Mouse (Mus musculus) thymus, adult 2 months (tissue): ENCODE data around the gene Bnipl. TPM values are rescaled to one million over a fixed set of nuclear protein-coding genes. Genes with fewer than 3 reads are reported as not detected.
A peak's percentile ranks its signal among the peaks of the same experiment; 100 is the strongest.

Experiments
- DNase-seq: peaks from one replicate; pipeline ENCODE4 v3.0.0; 2021
- H3K27ac ChIP-seq: fragments of 200-500 bp; 2 replicates; pipeline ENCODE4 v1.5.1; 2012; ENCODE audit warnings: low read length, control low read depth; ENCODE audit not compliant: control insufficient read depth, insufficient read depth
- H3K27me3 ChIP-seq: fragments of 200-500 bp; 2 replicates; pipeline ENCODE4 v1.6.1; 2012; ENCODE audit warnings: mild to moderate bottlenecking, low read length, moderate library complexity, mixed read lengths; ENCODE audit not compliant: control insufficient read depth, insufficient read depth
- H3K36me3 ChIP-seq: fragments of 200-500 bp; 2 replicates; pipeline ENCODE4 v1.6.1; 2012; ENCODE audit warnings: mild to moderate bottlenecking, low read length, moderate library complexity; ENCODE audit not compliant: control insufficient read depth, insufficient read depth
- H3K4me1 ChIP-seq: fragments of 200-500 bp; replicated peaks from 2 replicates; pipeline ENCODE4 v1.6.1; 2012; ENCODE audit warnings: low read length; ENCODE audit not compliant: control insufficient read depth, insufficient read depth
- H3K4me3 ChIP-seq: fragments of 200-500 bp; 2 replicates; pipeline ENCODE4 v1.5.1; 2012; ENCODE audit warnings: mild to moderate bottlenecking, low read length, control low read depth, moderate library complexity; ENCODE audit not compliant: control insufficient read depth, insufficient read depth
- CTCF ChIP-seq: fragments of 200-500 bp; IDR thresholded peaks from 2 replicates; pipeline ENCODE4 v1.5.1; 2012; ENCODE audit warnings: mild to moderate bottlenecking, control low read depth, low read length, moderate library complexity, borderline replicate concordance; ENCODE audit not compliant: control insufficient read depth, poor library complexity, insufficient read depth; ENCODE audit errors: extremely low read depth
- POLR2A ChIP-seq: fragments of 200-500 bp; IDR thresholded peaks from 2 replicates; pipeline ENCODE4 v1.6.1; 2012; ENCODE audit warnings: mild to moderate bottlenecking, low read length, control low read depth, moderate library complexity; ENCODE audit not compliant: control insufficient read depth, poor library complexity, insufficient read depth; ENCODE audit errors: extremely low read depth
- WGBS: fragments of 180-500 bp; shearing (Covaris S2); methylation state at CpG from one replicate; pipeline ENCODE4 v1.1.7; 2018; 5-methylcytosine and 5-hydroxymethylcytosine counted together
- polyA plus RNA-seq: library from polyadenylated mRNA; depleted of rRNA; stranded (reverse); fragments of >200 nt; gene quantifications from 2 replicates; pipeline ENCODE4 v1.2.3, GENCODE M21; 2012

The Bnipl gene
- polyA plus RNA-seq, 1 experiment, result 1.6 TPM

GRCm38 (mm10) chr3:95285390-95285789 is 34.4 kb upstream of the Bnipl start:
- H3K4me1 ChIP-seq, result peaks cover 16% of the 10 kb centered on the region
- H3K36me3 ChIP-seq, result peaks cover 5% of the 10 kb centered on the region; the same call in 1 of the 2 replicates
- DNase-seq, result no peak
- H3K27me3 ChIP-seq, result no peaks in the 10 kb centered on the region
- no peak overlapping the region for H3K4me3 ChIP-seq
- H3K27ac ChIP-seq, result no peak overlapping the region
- 97% methylated on average over 5 of the region's 5 CpGs for WGBS
- no peak for TF ChIP-seq CTCF
- no peak for TF ChIP-seq POLR2A

GRCm38 (mm10) chr3:95284501-95285281 is 33.7 kb upstream of the Bnipl start:
- DNase-seq, result no peak
- Histone ChIP-seq H3K36me3 (peaks cover 5% of the 10 kb centered on the region; the same call in 1 of the 2 replicates), H3K27me3 (no peaks in the 10 kb centered on the region), H3K4me1 (peaks cover 16% of the 10 kb centered on the region), H3K4me3 (no peak overlapping the region), H3K27ac (no peak overlapping the region)
- no peak for TF ChIP-seq POLR2A
- TF ChIP-seq CTCF, result no peak
- WGBS, result 94% methylated on average over 12 of the region's 12 CpGs

GRCm38 (mm10) chr3:95284062-95284461 is 33.1 kb upstream of the Bnipl start:
- WGBS, result 57% methylated on average over 1 of the region's 1 CpGs
- TF ChIP-seq POLR2A (no peak), CTCF (no peak)
- no peaks in the 10 kb centered on the region for H3K27me3 ChIP-seq
- H3K4me3 ChIP-seq, result no peak overlapping the region
- H3K27ac ChIP-seq, result no peak overlapping the region
- H3K36me3 ChIP-seq, result peaks cover 5% of the 10 kb centered on the region; the same call in 1 of the 2 replicates
- peaks cover 16% of the 10 kb centered on the region for H3K4me1 ChIP-seq
- DNase-seq, result no peak

- WGBS, result 4% methylated on average over 7 of the region's 7 CpGs
- peaks cover 16% of the 10 kb centered on the region for H3K4me1 ChIP-seq
These were observed 32.6 kb upstream of the Bnipl start for GRCm38 (mm10) chr3:95283589-95283941.

GRCm38 (mm10) chr3:95282865-95283588 is 32.0 kb upstream of the Bnipl start:
- Histone ChIP-seq H3K4me3 (peak overlapping the region; percentile 77), H3K27me3 (no peaks in the 10 kb centered on the region), H3K36me3 (peaks cover 1% of the 10 kb centered on the region; the same call in 1 of the 2 replicates), H3K27ac (peak overlapping the region; percentile 93), H3K4me1 (peaks cover 16% of the 10 kb centered on the region)
- peak; percentile 42; the same call in 1 of the 2 replicates for TF ChIP-seq POLR2A
- TF ChIP-seq CTCF, result peak; percentile 20; the same call in 1 of the 2 replicates
- under 1% methylated on average over 51 of the region's 51 CpGs for WGBS
- peak; percentile 56 for DNase-seq

More at GRCm38 (mm10) chr3:95283589-95283941, 32.6 kb upstream of the Bnipl start:
- Histone ChIP-seq H3K27me3 (no peaks in the 10 kb centered on the region), H3K4me3 (peak overlapping the region; percentile 77), H3K27ac (peak overlapping the region; percentile 93; the same call in 1 of the 2 replicates), H3K36me3 (peaks cover 5% of the 10 kb centered on the region; the same call in 1 of the 2 replicates)
- no peak for DNase-seq
- TF ChIP-seq POLR2A (no peak), CTCF (no peak)

GRCm38 (mm10) chr3:95282381-95282864 is 31.4 kb upstream of the Bnipl start:
- Histone ChIP-seq H3K36me3 (no peaks in the 10 kb centered on the region), H3K4me3 (peak overlapping the region; percentile 77), H3K27ac (peak overlapping the region; percentile 93), H3K27me3 (no peaks in the 10 kb centered on the region), H3K4me1 (peaks cover 16% of the 10 kb centered on the region)
- TF ChIP-seq CTCF (no peak), POLR2A (peak; percentile 40; the same call in 1 of the 2 replicates)
- peak; percentile 62 for DNase-seq
- WGBS, result under 1% methylated on average over 11 of the region's 11 CpGs
